Mouse (Mus musculus): ENCODE results near the gene Fgl2. TPM values are rescaled to one million over a fixed set of nuclear protein-coding genes. Genes with fewer than 3 reads are reported as not detected.

The Fgl2 gene
- polyA plus RNA-seq, 1 experiment = 2.5 TPM

DNA sequence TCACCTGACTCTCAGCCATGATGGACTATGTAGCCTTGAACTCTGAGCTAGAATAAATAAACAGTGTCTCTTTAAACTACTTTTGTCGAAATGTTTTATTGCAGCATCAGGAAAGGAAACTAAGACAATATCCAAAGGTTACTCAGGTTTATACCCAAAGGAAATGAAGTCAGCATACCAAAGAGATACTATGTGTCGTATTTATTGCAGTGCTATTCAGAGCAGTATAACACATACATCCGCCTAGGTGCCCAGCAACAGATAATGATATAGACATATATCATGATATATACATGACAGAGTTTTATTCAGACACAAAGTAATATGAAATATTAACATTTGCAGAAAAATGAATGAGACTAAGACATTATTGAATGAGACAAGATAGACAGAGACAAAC lies 9.1 kb upstream of the Fgl2 start:
- H3K4me1 ChIP-seq (ENCODE audit: control insufficient read depth, insufficient read depth, low read length) = no peaks in the 10 kb centered on the region
- H3K27ac ChIP-seq (ENCODE audit: insufficient read depth, low read length) = no peak overlapping the region
- no peak for TF ChIP-seq CTCF (IDR thresholded peaks at IDR 0.05; ENCODE audit: borderline replicate concordance, insufficient read depth, low read length)
- no peak overlapping the region for H3K4me3 ChIP-seq (ENCODE audit: insufficient read depth, low read length)

DNA sequence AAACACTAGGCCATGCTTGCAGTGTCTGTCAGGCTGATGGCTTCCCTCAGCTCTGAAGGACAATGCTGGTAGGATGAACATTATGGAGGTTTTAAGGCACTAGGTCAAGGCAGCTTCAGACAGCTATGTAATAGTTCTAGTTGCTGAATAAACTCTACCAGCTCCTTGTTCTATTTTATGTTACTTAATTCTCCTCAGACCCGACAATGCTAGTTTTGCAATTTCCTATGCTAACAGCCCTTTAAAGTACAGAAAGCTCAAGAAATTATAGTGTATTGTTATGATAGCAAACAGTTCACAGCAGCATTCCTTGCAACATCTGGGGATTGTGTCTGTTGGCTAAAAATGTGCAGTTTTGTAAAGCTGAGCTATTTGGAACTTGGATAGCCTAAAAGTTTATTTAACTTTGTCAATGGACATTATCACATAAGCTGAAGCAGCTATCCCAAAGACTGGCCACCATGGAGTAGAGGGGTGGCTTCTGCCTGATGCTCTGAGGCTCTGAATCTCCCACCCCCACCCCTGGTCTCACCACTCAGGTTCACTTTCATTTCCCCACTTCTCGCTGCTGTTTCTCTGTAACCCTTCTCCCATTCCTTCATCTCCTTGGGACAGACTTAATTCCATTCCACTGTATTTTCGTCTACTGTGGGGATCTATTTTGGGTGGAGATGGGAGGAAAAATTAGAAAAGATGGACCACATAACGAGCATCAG lies 5.9 kb upstream of the Fgl2 start:
- H3K4me1 ChIP-seq (ENCODE audit: control insufficient read depth, insufficient read depth, low read length) = peaks cover 4% of the 10 kb centered on the region; the same call in 1 of the 2 replicates
- no peak overlapping the region for H3K4me3 ChIP-seq (ENCODE audit: insufficient read depth, low read length)
- TF ChIP-seq POLR2A (IDR thresholded peaks at IDR 0.05; ENCODE audit: low read depth, low read length) (no peak), CTCF (IDR thresholded peaks at IDR 0.05; ENCODE audit: borderline replicate concordance, insufficient read depth, low read length) (no peak)
- no peak overlapping the region for H3K27ac ChIP-seq (ENCODE audit: insufficient read depth, low read length)

GRCm38 (mm10) chr5:21367514-21367913 lies 4.9 kb upstream of the Fgl2 start:
- no peak overlapping the region for H3K27ac ChIP-seq (ENCODE audit: insufficient read depth, low read length)
- no peak overlapping the region for H3K4me3 ChIP-seq (ENCODE audit: insufficient read depth, low read length)
- TF ChIP-seq CTCF (IDR thresholded peaks at IDR 0.05; ENCODE audit: borderline replicate concordance, insufficient read depth, low read length) (no peak), POLR2A (IDR thresholded peaks at IDR 0.05; ENCODE audit: low read depth, low read length) (no peak)
- H3K4me1 ChIP-seq (ENCODE audit: control insufficient read depth, insufficient read depth, low read length) = peaks cover 4% of the 10 kb centered on the region; the same call in 1 of the 2 replicates

GRCm38 (mm10) chr5:21370218-21370947 lies 2.1 kb upstream of the Fgl2 start:
- Histone ChIP-seq H3K27ac (ENCODE audit: insufficient read depth, low read length) (no peak overlapping the region), H3K4me3 (ENCODE audit: insufficient read depth, low read length) (no peak overlapping the region), H3K4me1 (ENCODE audit: control insufficient read depth, insufficient read depth, low read length) (peaks cover 4% of the 10 kb centered on the region; the same call in 1 of the 2 replicates)
- no peak for TF ChIP-seq CTCF (IDR thresholded peaks at IDR 0.05; ENCODE audit: borderline replicate concordance, insufficient read depth, low read length)
- TF ChIP-seq POLR2A (IDR thresholded peaks at IDR 0.05; ENCODE audit: low read depth, low read length) = no peak

GRCm38 (mm10) chr5:21371920-21372319 lies 522 bp upstream of the Fgl2 start:
- no peak overlapping the region for H3K4me3 ChIP-seq (ENCODE audit: insufficient read depth, low read length)

GRCm38 (mm10) chr5:21373180-21373518 lies 707 bp downstream of the Fgl2 start:
- Histone ChIP-seq H3K27ac (ENCODE audit: insufficient read depth, low read length) (no peak overlapping the region), H3K4me3 (ENCODE audit: insufficient read depth, low read length) (no peak overlapping the region), H3K4me1 (ENCODE audit: control insufficient read depth, insufficient read depth, low read length) (peaks cover 4% of the 10 kb centered on the region; the same call in 1 of the 2 replicates)
- no peak for TF ChIP-seq CTCF (IDR thresholded peaks at IDR 0.05; ENCODE audit: borderline replicate concordance, insufficient read depth, low read length)
- no peak for TF ChIP-seq POLR2A (IDR thresholded peaks at IDR 0.05; ENCODE audit: low read depth, low read length)

More at GRCm38 (mm10) chr5:21371920-21372319, 522 bp upstream of the Fgl2 start:
- TF ChIP-seq POLR2A (IDR thresholded peaks at IDR 0.05; ENCODE audit: low read depth, low read length) (no peak), CTCF (IDR thresholded peaks at IDR 0.05; ENCODE audit: borderline replicate concordance, insufficient read depth, low read length) (no peak)
- Histone ChIP-seq H3K4me1 (ENCODE audit: control insufficient read depth, insufficient read depth, low read length) (peaks cover 4% of the 10 kb centered on the region; the same call in 1 of the 2 replicates), H3K27ac (ENCODE audit: insufficient read depth, low read length) (no peak overlapping the region)

GRCm38 (mm10) chr5:21376935-21377334 lies 4.5 kb downstream of the Fgl2 start:
- Histone ChIP-seq H3K27ac (ENCODE audit: insufficient read depth, low read length) (no peak overlapping the region), H3K4me1 (ENCODE audit: control insufficient read depth, insufficient read depth, low read length) (no peaks in the 10 kb centered on the region), H3K4me3 (ENCODE audit: insufficient read depth, low read length) (no peak overlapping the region)
- TF ChIP-seq CTCF (IDR thresholded peaks at IDR 0.05; ENCODE audit: borderline replicate concordance, insufficient read depth, low read length) (no peak), POLR2A (IDR thresholded peaks at IDR 0.05; ENCODE audit: low read depth, low read length) (no peak)

- no peak overlapping the region for H3K4me3 ChIP-seq (ENCODE audit: insufficient read depth, low read length)
- TF ChIP-seq CTCF (IDR thresholded peaks at IDR 0.05; ENCODE audit: borderline replicate concordance, insufficient read depth, low read length) (no peak), POLR2A (IDR thresholded peaks at IDR 0.05; ENCODE audit: low read depth, low read length) (no peak)
These were observed 6.0 kb downstream of the Fgl2 start for GRCm38 (mm10) chr5:21378397-21378796.

GRCm38 (mm10) chr5:21381986-21382385 lies 9.5 kb downstream of the Fgl2 start:
- TF ChIP-seq CTCF (IDR thresholded peaks at IDR 0.05; ENCODE audit: borderline replicate concordance, insufficient read depth, low read length) (no peak), POLR2A (IDR thresholded peaks at IDR 0.05; ENCODE audit: low read depth, low read length) (no peak)
- no peak overlapping the region for H3K27ac ChIP-seq (ENCODE audit: insufficient read depth, low read length)
- no peaks in the 10 kb centered on the region for H3K4me1 ChIP-seq (ENCODE audit: control insufficient read depth, insufficient read depth, low read length)
- no peak overlapping the region for H3K4me3 ChIP-seq (ENCODE audit: insufficient read depth, low read length)

More at GRCm38 (mm10) chr5:21378397-21378796, 6.0 kb downstream of the Fgl2 start:
- no peaks in the 10 kb centered on the region for H3K4me1 ChIP-seq (ENCODE audit: control insufficient read depth, insufficient read depth, low read length)
- H3K27ac ChIP-seq (ENCODE audit: insufficient read depth, low read length) = no peak overlapping the region

- Histone ChIP-seq H3K4me3 (ENCODE audit: insufficient read depth, low read length) (no peak overlapping the region), H3K4me1 (ENCODE audit: control insufficient read depth, insufficient read depth, low read length) (no peaks in the 10 kb centered on the region), H3K27ac (ENCODE audit: insufficient read depth, low read length) (no peak overlapping the region)
- no peak for TF ChIP-seq CTCF (IDR thresholded peaks at IDR 0.05; ENCODE audit: borderline replicate concordance, insufficient read depth, low read length)
- no peak for TF ChIP-seq POLR2A (IDR thresholded peaks at IDR 0.05; ENCODE audit: low read depth, low read length)
These were observed 10.2 kb downstream of the Fgl2 start for GRCm38 (mm10) chr5:21382678-21383077.
